ENCODE assay signal across 10 mouse cellular contexts in the genomic region with DNA sequence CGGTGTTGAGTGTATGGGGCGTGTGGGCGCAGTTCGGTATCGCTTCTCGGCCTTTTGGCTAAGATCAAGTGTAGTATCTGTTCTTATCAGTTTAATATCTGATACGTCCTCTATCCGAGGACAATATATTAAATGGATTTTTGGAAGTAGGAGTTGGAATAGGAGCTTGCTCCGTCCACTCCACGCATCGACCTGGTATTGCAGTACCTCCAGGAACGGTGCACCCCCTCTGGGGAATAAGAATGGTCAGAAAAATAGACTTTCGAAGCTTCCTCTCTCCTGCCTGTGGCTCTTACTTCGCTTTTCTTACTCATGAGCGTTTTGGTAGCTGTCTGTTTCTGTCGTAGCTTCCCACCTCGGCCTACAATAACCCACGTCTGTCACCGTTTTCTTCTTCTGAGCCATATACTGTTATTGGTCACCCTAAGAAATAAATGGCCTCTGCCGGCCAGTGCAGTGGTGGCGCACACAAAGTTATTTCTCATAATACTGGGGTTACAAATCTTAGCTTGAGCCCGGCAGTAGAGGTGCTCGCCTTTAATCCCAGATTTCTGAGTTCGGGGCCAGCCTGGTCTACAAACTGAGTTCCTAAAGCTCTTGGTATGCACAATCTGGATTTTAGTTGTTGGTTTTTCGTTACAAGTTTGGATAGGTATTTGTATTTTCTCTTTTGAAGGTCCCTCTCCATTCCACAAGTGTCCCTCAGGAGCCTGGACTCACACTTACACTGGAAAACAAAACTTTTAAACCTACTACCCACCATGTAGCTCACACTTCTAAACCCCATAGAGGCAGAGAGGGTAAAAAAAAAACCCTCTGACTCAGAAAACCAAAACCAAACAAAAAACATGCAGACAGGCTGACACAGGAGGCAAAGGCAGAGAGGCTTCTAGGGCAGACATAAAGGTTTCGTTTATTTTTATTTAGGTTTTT. TPM values are rescaled to one million over a fixed set of nuclear protein-coding genes. Genes with fewer than 3 reads are reported as not detected.
DNase-seq lines count a peak whose midpoint lies in the region; ATAC-seq lines count a peak whose summit lies in the region.
"Not testable (repeated sequence)": the region's sequence is repeated elsewhere in the genome, so short reads cannot be mapped to it uniquely, and the experiment has no call there.
"Had no signal": no experiment of that assay in that cellular context is flagged by ENCODE, and none has a peak within 500 bp of the region (broad histone marks: within the 10 kb centered on the region; RNA-seq: fewer than 3 reads in every experiment).

No protein-coding gene starts in this region.

- peak overlapping the region; percentile 82 for H3K27ac ChIP-seq in intestine, embryonic 14.5 days (ENCODE audit: low read depth)
- H3K27ac ChIP-seq in limb, embryonic 10.5 days, result peak overlapping the region; percentile 85

- not testable (repeated sequence) for H3K9ac ChIP-seq in intestine, embryonic 14.5 days (ENCODE audit: low read length)

- H3K27me3 ChIP-seq in intestine, embryonic 14.5 days (replicated peaks; ENCODE audit: control insufficient read depth, insufficient read depth, low read length); limb, embryonic 10.5 days (ENCODE audit: low read depth, poor library complexity, severe bottlenecking): not testable (repeated sequence)

- H3K36me3 ChIP-seq in intestine, embryonic 14.5 days (ENCODE audit: control insufficient read depth, insufficient read depth, low read length); limb, embryonic 10.5 days: not testable (repeated sequence)

- WGBS in intestine, embryonic 14.5 days, result 6% methylated on average over 13 of the region's 26 CpGs
- WGBS in limb, embryonic 10.5 days, result 7% methylated on average over 15 of the region's 26 CpGs

- H3K4me3 ChIP-seq in intestine, embryonic 14.5 days (ENCODE audit: low read depth, low read length); limb, embryonic 10.5 days: not testable (repeated sequence)

- peak; percentile 86 for DNase-seq in 3134 (ENCODE audit: extremely low read depth, insufficient read length, low spot score)
- DNase-seq in adrenal gland, postnatal 10 days, result peak; percentile 24
- peak; percentile 66 for DNase-seq in embryo, embryonic 11.5 days (ENCODE audit: low read depth, low spot score)
- DNase-seq in heart, adult 11 months, result peak; percentile 94
- peak; percentile 70 for DNase-seq in intestine, embryonic 14.5 days (ENCODE audit: low spot score)
- DNase-seq in limb, embryonic 10.5 days (ENCODE audit: low spot score), result peak; percentile 67
- DNase-seq in right cerebral cortex, adult 2 months (ENCODE audit: low spot score in 2 of 2), result peak; percentile 25 to 26

- not testable (repeated sequence) for H3K4me1 ChIP-seq in intestine, embryonic 14.5 days (replicated peaks; ENCODE audit: control insufficient read depth, insufficient read depth, low read length); limb, embryonic 10.5 days

- not testable (repeated sequence) for H3K9me3 ChIP-seq in intestine, embryonic 14.5 days (ENCODE audit: control insufficient read depth, low read length); limb, embryonic 10.5 days (replicated peaks)

- peak overlapping the region; percentile 46; the same call in 1 of the 2 replicates for H3K4me2 ChIP-seq in intestine, embryonic 14.5 days (ENCODE audit: low read length)

- ATAC-seq in intestine, embryonic 14.5 days (replicated peaks; ENCODE audit: low FRiP score, low TSS enrichment, low read depth), result peak; percentile 76
- ATAC-seq in megakaryocyte progenitor cell, adult 5-6 weeks (replicated peaks; ENCODE audit: poor library complexity), result peak; percentile 67

RNA-seq across cellular contexts. Expression of gene Rdm1, which starts 15.0 kb away (rescaled TPM):
- 10 to 100 TPM; 22.5 to 26.4 TPM for total RNA-seq in adrenal gland, postnatal 10 days (2021)
- polyA plus RNA-seq in intestine, embryonic 14.5 days (2014; fragmentation: Nextera tagmentation; extraction: Ambion mirVana), result 30.8 and 44.8 TPM in 2 replicates
- 18.7 and 22.3 TPM in 2 replicates for polyA plus RNA-seq in limb, embryonic 10.5 days (2016; fragmentation: Nextera tagmentation; extraction: Ambion mirVana)
- total RNA-seq in megakaryocyte progenitor cell, adult 5-6 weeks (2015), result 9.8 and 12.7 TPM in 2 replicates
- 13.2 and 13.7 TPM in 2 replicates for total RNA-seq in megakaryocyte progenitor cell, adult 5-6 weeks (2017)

RNA-seq across cellular contexts. Expression of gene Arl4d, which starts 23.4 kb away (rescaled TPM):
- total RNA-seq in adrenal gland, postnatal 10 days (2021), result 10 to 100 TPM; 10.4 to 16.7 TPM
- polyA plus RNA-seq in intestine, embryonic 14.5 days (2014; fragmentation: Nextera tagmentation; extraction: Ambion mirVana), result 7.8 and 8.3 TPM in 2 replicates
- 1.9 and 2.4 TPM in 2 replicates for polyA plus RNA-seq in limb, embryonic 10.5 days (2016; fragmentation: Nextera tagmentation; extraction: Ambion mirVana)
- 1.1 and 1.9 TPM in 2 replicates for total RNA-seq in megakaryocyte progenitor cell, adult 5-6 weeks (2015)
- total RNA-seq in megakaryocyte progenitor cell, adult 5-6 weeks (2017), result 0.75 and 1.0 TPM in 2 replicates

RNA-seq across cellular contexts. Expression of gene Gm11634, which starts 42.9 kb away (rescaled TPM):
- not detected for total RNA-seq in adrenal gland, postnatal 10 days (2021)
- not detected in 2 replicates for polyA plus RNA-seq in intestine, embryonic 14.5 days (2014; fragmentation: Nextera tagmentation; extraction: Ambion mirVana)
- not detected in 2 replicates for polyA plus RNA-seq in limb, embryonic 10.5 days (2016; fragmentation: Nextera tagmentation; extraction: Ambion mirVana)
- not detected in 2 replicates for total RNA-seq in megakaryocyte progenitor cell, adult 5-6 weeks (2015)
- total RNA-seq in megakaryocyte progenitor cell, adult 5-6 weeks (2017), result not detected in 2 replicates
- total RNA-seq: gastrocnemius, postnatal 10 days had no signal
- polyA plus RNA-seq: C2C12 had no signal

RNA-seq across cellular contexts. Expression of gene Tmem106a, which starts 59.9 kb away (rescaled TPM):
- total RNA-seq in adrenal gland, postnatal 10 days (2021), result 10 to 100 TPM; 11.2 to 12.0 TPM
- polyA plus RNA-seq in intestine, embryonic 14.5 days (2014; fragmentation: Nextera tagmentation; extraction: Ambion mirVana), result 7.6 and 8.9 TPM in 2 replicates
- 1.1 and 1.8 TPM in 2 replicates for polyA plus RNA-seq in limb, embryonic 10.5 days (2016; fragmentation: Nextera tagmentation; extraction: Ambion mirVana)
- total RNA-seq in megakaryocyte progenitor cell, adult 5-6 weeks (2015), result 2.7 and 3.7 TPM in 2 replicates
- 1.2 and 5.0 TPM in 2 replicates for total RNA-seq in megakaryocyte progenitor cell, adult 5-6 weeks (2017)

Comparison
In these comparisons a context has a peak if more than half of its experiments do, and no peak if none do; other contexts are left out.
1. DNase-seq: peak in every context shown above with its lines; median percentile 94 in heart, adult 11 months; 86 in 3134; 70 in intestine, embryonic 14.5 days; 67 in limb, embryonic 10.5 days; 66 in embryo, embryonic 11.5 days; 26 in right cerebral cortex, adult 2 months; 24 in adrenal gland, postnatal 10 days.